Mouse (Mus musculus) erythroblast, embryonic 14.5 days (primary cell): ENCODE results near the gene Prkd1.

Experiments
- GATA1 ChIP-seq: IDR thresholded peaks from 2 replicates; pipeline ENCODE4 v1.6.1; 2012; ENCODE audit warnings: low read length, inconsistent platforms, mixed read lengths
- TAL1 ChIP-seq: IDR thresholded peaks from 3 replicates; pipeline ENCODE4 v1.6.1; 2012; ENCODE audit warnings: low read length, inconsistent platforms, mixed read lengths

- TF ChIP-seq TAL1 (no peak), GATA1 (no peak)
Observed at GRCm38 (mm10) chr12:50511486-50512225, 137.2 kb downstream of the Prkd1 start.
